Mouse (Mus musculus) cerebellum, postnatal 25 days (tissue): ENCODE measurements around the gene Thsd7b.

ENCODE experiments used
- DNase-seq, 2 experiments: peaks; one replicate each; pipeline ENCODE4 v3.0.0; 2021; ENCODE audit warnings: mixed read lengths in 2 of 2

Thsd7b gene

GRCm38 (mm10) chr1:129526967-129527366 lies 253.9 kb downstream of the Thsd7b start:
- peak; percentile 54 to 73 for DNase-seq

GRCm38 (mm10) chr1:129532206-129532605 lies 259.1 kb downstream of the Thsd7b start:
- peak in 1 of 2 experiments; percentile 15 for DNase-seq

GRCm38 (mm10) chr1:129538508-129538907 lies 265.4 kb downstream of the Thsd7b start:
- no peak for DNase-seq

GRCm38 (mm10) chr1:129538970-129539369 lies 265.9 kb downstream of the Thsd7b start:
- no peak for DNase-seq

- no peak for DNase-seq
Observed at GRCm38 (mm10) chr1:129540751-129541150, 267.6 kb downstream of the Thsd7b start.

- no peak for DNase-seq
Observed at GRCm38 (mm10) chr1:129542563-129543146, 269.6 kb downstream of the Thsd7b start.

- no peak for DNase-seq
Observed at GRCm38 (mm10) chr1:129543169-129543568, 270.1 kb downstream of the Thsd7b start.

GRCm38 (mm10) chr1:129558054-129558453 lies 285.0 kb downstream of the Thsd7b start:
- no peak for DNase-seq

- no peak for DNase-seq
Observed at GRCm38 (mm10) chr1:129559137-129559536, 286.0 kb downstream of the Thsd7b start.

- DNase-seq: no peak
Observed at GRCm38 (mm10) chr1:129559812-129560211, 286.7 kb downstream of the Thsd7b start.

GRCm38 (mm10) chr1:129562707-129563106 lies 289.6 kb downstream of the Thsd7b start:
- DNase-seq: no peak

GRCm38 (mm10) chr1:129570522-129570921 lies 297.4 kb downstream of the Thsd7b start:
- no peak for DNase-seq

- DNase-seq: no peak
Observed at GRCm38 (mm10) chr1:129579955-129580354, 306.9 kb downstream of the Thsd7b start.

- no peak for DNase-seq
Observed at GRCm38 (mm10) chr1:129586635-129587034, 313.5 kb downstream of the Thsd7b start.

GRCm38 (mm10) chr1:129589366-129590002 lies 316.4 kb downstream of the Thsd7b start:
- no peak for DNase-seq

- DNase-seq: no peak
Observed at GRCm38 (mm10) chr1:129595447-129595846, 322.3 kb downstream of the Thsd7b start.

- no peak for DNase-seq
Observed at GRCm38 (mm10) chr1:129600933-129601332, 327.8 kb downstream of the Thsd7b start.

GRCm38 (mm10) chr1:129602284-129602683 lies 329.2 kb downstream of the Thsd7b start:
- DNase-seq: no peak

GRCm38 (mm10) chr1:129608395-129608794 lies 335.3 kb downstream of the Thsd7b start:
- no peak for DNase-seq

- DNase-seq: no peak
Observed at GRCm38 (mm10) chr1:129616080-129616479, 343.0 kb downstream of the Thsd7b start.

GRCm38 (mm10) chr1:129619440-129620301 lies 346.6 kb downstream of the Thsd7b start:
- DNase-seq: no peak

- DNase-seq: no peak
Observed at GRCm38 (mm10) chr1:129624519-129624918, 351.4 kb downstream of the Thsd7b start.

GRCm38 (mm10) chr1:129635146-129635545 lies 362.0 kb downstream of the Thsd7b start:
- no peak for DNase-seq
